Mouse (Mus musculus): ENCODE measurements around the gene Dnajc19.
"Not testable (repeated sequence)": the region's sequence is repeated elsewhere in the genome, so short reads cannot be mapped to it uniquely, and the experiment has no call there.

Dnajc19 gene

DNA sequence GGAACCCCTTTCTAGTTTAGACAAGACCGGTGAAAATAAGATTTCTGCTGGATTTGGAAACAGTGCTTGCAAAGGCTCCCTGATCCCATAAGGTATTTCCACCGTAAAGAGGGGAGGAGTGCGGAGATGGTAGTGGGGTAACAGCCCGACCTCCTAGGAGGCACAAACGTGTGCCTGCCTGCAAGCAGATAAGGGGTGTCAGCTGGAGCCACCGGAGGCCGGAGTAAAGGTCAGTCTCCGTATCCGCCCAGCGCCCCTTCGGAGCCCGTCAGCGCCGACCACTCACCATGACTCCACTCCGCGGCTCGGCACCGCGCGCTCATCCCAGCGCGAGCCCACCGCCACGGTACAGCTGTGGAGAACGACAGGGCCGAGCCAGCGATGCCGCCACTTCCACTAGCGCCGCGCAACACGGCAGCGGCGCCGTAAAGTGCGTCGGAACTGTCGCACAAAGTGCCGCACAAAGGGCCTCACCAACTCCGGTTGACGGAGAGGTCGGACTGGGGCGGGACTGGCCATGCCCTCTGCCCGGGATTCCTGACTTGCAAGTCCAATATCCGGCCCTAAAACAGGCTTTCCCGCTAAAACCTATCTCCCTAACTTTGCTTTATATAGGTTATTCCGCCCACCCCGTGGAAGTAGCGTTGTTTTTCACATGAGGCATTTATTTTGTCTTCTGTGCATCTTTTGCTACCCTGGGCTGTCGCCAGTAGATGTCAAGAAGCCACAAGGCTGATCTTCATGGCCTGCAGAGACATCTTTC is at the start of gene Dnajc19:
TSS of gene Dnajc19 (minus strand) at position 422 of the 763 bp plus-strand sequence.
- DNase-seq (ENCODE audit: low spot score), result peak; percentile 94

DNA sequence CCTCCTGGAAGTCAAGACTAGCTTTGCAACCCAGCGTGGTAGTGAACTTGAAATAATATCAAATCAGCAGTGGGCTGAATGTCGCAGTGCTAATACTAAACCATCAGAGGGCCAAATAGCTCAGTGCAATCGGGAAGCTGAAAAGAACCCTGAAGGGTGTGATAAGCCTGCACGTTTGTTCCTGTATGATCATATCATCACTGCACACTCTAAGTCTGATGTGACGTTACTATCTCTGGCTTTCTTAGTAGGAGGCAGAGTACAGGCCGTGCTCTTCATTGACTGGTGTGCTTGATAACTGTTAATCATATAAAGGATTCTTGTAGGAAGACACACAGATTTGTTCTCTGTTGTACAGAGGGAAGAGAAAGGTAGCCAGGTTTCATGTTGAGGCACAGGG is 48.8 kb upstream of the Dnajc19 start:
- DNase-seq (ENCODE audit: low spot score), result no peak

DNA sequence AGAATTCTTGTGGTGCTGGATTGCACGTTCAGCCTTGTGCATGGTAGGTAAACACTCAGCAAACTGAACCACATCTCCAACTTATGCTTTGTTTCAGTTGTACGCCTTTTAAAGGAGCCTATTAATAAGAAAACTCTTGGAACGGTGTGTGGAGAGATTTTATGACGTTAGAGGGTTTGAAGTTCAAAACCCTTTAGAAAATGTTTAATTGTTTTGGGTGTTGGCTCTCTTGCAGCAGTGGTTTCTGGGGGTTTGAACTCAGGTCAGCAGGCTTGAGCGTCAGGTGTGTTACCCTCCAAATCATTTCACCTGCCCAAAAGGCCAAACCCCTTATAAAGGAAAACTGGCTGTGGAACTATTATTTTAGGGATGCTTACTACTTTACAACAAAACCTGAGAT is 40.2 kb upstream of the Dnajc19 start:
- no peak for DNase-seq (ENCODE audit: low spot score)

- DNase-seq (ENCODE audit: low spot score), result no peak
Measured at GRCm38 (mm10) chr3:34120791-34121190, 39.7 kb upstream of the Dnajc19 start.

- DNase-seq (ENCODE audit: low spot score), result no peak
Measured at GRCm38 (mm10) chr3:34119869-34120268, 38.7 kb upstream of the Dnajc19 start.

DNA sequence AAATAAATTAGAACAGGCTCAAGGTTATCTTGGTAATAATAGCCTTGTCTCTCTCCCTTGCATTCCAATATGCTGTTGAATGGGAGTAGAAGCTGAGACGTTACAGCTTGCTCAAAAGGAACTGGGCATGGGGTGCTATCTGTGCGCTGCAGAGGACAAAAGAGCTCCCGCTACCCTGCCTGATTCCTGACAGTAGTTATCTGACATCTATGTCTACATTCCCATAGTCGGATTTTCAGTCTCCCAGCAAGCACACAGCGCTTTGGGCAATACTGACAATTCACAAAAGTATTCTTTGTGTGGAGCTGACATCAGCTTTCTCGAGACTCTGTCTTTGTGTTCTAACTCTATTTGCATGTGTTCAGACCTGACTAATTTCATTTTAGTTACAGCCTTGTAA is 34.7 kb upstream of the Dnajc19 start:
- no peak for DNase-seq (ENCODE audit: low spot score)

- no peak for DNase-seq (ENCODE audit: low spot score)
Measured at GRCm38 (mm10) chr3:34111941-34112685, 31.0 kb upstream of the Dnajc19 start.

DNA sequence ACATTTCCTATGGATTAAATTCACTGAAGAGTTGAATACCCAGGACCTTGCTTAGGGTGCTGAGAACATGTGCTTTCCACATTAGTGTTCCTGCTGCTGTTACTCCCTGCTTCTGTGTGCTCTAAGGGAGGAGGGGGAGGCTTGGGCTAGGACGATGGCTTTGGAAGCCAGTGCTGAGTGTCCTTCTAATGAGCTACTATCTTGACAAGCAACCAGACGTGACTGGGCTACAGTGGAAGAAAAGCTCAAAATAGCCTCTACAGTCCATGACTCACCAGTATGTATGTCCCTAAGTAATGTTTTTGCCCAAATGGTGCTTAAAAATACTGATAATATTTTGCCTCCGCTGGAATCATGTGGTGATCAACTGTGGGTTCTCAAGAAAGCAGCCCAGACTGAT is 26.5 kb upstream of the Dnajc19 start:
- no peak for DNase-seq (ENCODE audit: low spot score)

DNA sequence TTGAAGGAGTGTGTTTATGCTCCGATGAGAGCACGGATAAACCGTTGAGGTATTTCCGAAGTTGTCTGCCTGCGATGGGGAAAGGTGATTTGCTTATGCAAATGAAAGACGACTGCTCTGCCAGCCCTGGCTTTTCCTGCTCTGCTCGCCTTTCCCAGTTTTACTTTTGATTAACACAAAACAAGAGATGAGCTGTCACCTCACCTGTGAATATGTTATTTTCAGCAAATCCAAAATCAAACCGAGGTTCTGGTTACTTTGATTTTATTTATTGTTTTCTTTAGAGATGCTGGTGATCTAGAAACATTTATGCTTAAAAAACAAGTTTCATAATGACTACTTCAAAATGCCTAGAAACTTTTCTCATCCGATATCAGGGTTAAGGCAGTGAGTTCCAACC is 25.3 kb upstream of the Dnajc19 start:
- no peak for DNase-seq (ENCODE audit: low spot score)

- no peak for DNase-seq (ENCODE audit: low spot score)
Measured at GRCm38 (mm10) chr3:34103902-34104672, 23.0 kb upstream of the Dnajc19 start.

DNA sequence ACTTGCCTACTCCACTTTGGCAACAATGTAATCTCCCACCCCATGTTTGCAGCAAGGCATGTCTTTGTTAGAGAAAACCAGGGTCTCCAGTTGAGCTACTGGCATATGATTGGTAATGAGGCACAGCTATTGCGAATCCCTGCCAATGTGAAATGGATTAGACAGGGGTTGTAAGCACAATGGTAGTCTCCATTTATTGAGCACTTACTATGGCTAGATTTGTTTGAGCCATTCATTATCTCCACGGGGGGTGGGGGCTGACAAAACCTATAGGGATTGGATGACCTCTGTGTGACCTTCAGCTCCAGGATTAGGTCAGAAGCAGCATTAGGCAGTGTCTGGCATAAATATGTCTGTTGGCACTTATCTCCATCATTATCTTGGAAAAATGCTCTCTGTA is 21.8 kb upstream of the Dnajc19 start:
- DNase-seq (ENCODE audit: low spot score), result no peak

DNA sequence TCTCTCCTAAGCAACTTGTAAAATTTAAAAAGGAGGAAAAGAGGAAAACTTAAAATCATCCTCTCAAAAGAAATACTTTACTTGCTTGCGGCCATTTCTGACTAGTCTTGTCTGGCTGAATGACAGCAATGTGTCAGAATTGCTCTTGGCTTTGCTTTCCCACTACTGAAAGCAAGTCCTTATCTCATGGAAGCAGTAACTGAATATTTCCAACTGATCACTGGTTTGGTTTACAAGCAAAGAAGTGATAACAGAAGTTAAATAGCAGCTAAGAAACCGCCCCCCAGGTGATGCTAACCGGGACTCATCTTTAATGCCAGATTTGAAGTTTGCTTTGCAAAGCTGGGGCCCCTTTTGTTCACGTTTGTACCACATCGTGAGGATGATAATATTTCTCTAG is 2.5 kb upstream of the Dnajc19 start:
- no peak for DNase-seq (ENCODE audit: low spot score)

DNA sequence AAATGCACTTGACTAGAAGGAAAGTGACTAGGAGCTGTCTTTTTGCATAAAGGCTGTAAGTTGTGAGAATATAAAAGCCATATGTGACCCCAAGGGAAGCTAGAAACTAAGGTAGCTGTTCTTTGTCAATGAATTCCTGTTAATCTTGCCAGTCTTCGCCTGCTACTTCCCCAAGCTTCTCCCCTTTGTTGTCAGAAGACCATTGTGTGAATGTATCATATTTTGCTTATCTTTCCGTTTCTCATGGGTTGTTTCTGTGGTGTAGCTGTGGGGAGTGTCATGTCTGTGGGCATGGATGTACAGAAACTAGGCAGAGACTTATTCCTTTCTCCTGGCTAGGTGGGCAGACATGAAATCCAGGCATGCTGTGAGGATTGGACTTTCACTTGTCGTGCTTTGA is 808 bp upstream of the Dnajc19 start:
- no peak for DNase-seq (ENCODE audit: low spot score)

GRCm38 (mm10) chr3:34076058-34076759 is 4.9 kb downstream of the Dnajc19 start:
- DNase-seq (ENCODE audit: low spot score), result no peak

DNA sequence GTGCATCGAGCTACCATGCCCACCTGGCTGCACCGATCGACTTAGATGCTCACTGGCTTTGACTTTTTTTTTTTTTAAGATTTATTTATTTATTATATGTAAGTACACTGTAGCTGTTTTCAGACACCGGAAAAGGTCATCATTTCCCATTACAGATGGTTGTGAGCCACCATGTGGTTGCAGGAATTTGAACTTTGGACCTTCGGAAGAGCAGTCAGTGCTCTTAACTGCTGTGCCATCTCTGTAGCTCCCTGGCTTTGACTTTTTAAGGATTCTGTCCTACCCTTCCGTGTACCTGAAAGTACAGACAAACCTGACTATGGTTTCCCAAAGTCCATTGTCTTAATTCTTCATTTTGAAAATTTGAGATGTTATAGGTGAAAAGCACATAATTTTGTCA is 8.4 kb downstream of the Dnajc19 start:
- DNase-seq (ENCODE audit: low spot score), result no peak

- not testable (repeated sequence) for DNase-seq (ENCODE audit: low spot score)
Measured at GRCm38 (mm10) chr3:34068943-34069342, 12.2 kb downstream of the Dnajc19 start.

- DNase-seq (ENCODE audit: low spot score), result no peak
Measured at GRCm38 (mm10) chr3:34062352-34062751, 18.8 kb downstream of the Dnajc19 start.

- DNase-seq (ENCODE audit: low spot score), result no peak
Measured at GRCm38 (mm10) chr3:34041990-34042389, 39.1 kb downstream of the Dnajc19 start.

DNA sequence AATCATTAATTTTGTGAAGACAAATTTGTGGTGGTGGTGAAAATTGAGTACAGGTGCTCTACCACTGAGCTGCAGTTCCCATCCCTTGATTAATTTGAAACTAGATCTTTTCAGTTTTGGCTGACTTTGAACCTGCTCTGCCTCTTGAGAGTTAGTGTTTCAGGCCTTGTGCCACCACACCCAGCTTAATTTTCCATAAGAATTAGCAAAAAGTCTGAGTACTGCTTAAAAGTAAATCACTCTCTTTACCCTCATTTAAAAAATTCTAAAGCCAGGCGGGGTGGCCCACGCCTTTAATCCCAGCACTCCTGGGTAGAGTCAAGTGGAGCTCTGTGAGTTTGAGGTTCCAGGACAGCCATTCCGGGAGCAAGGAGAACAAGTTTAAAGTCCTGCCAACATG is 45.4 kb downstream of the Dnajc19 start:
- no peak for DNase-seq (ENCODE audit: low spot score)

GRCm38 (mm10) chr3:34034803-34035202 is 46.3 kb downstream of the Dnajc19 start:
- DNase-seq (ENCODE audit: low spot score), result no peak

DNA sequence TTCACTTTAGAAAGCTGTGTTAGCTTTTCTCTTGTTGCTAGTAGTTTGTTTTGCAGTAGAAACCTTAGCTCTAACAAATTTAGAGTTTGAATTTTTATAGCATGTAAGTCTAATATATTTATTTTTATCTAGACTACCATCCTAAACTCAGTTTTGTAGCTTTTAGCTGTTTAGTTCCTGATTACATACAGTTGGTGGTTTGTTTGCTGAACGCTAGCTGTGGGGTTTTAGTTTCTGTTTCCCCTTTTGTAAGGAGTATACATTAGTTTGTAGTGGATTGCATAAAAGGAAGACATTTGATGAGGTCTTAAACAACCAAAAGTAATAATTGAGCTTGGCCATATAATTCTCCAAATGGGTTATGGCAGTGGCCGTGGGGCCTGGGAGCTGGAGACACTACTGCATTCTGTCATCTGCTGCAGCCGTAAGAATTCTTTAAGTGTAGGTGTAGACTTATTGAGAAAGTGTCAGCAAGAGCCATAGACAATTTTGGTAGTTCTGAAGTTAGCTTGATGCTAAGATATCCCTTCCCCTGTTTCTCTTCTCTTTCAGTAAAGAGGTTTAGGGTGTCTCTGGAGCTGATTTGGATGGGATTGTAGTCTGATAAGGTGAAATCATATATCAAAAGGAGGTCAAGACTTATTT is 47.3 kb downstream of the Dnajc19 start:
- DNase-seq (ENCODE audit: low spot score), result no peak

DNA sequence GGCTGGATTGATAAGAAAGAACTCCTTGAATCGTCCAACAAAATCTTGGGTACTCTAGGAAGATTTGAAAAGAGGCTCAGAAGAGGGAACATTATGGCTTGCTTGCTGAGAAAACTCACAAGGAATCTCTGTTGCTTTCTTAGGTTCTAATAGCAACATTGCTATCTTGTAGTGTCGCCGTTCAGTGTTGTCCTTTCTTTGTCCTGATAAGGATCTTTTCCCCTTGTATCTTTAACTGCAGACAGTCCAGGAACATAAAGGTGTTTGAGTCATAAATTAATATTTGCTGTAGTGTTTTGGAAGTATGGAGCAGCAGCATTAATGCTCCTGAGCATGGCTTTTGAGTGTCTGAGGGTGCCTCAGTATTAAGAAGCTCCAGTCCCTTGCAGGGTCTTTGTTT is 50.5 kb downstream of the Dnajc19 start:
- DNase-seq (ENCODE audit: low spot score), result no peak
